Mouse (Mus musculus) C2C12 (cell line): ENCODE measurements around the gene Lcn2. TPM values are rescaled to one million over a fixed set of nuclear protein-coding genes. Genes with fewer than 3 reads are reported as not detected.

Experiments
- H3K27me3 ChIP-seq: one replicate; pipeline ENCODE4 v1.6.1; 2011; ENCODE audit not compliant: control insufficient read depth, insufficient read depth, insufficient read length
- H3K36me3 ChIP-seq: one replicate; pipeline ENCODE4 v1.6.1; 2011; ENCODE audit not compliant: control insufficient read depth, insufficient read depth
- H3K4me3 ChIP-seq: one replicate; pipeline ENCODE4 v1.5.1; 2011; ENCODE audit warnings: mild to moderate bottlenecking, control low read depth; ENCODE audit not compliant: poor library complexity, insufficient read depth, severe bottlenecking
- H3K79me2 ChIP-seq: one replicate; pipeline ENCODE4 v1.6.1; 2011; ENCODE audit not compliant: control insufficient read depth, insufficient read depth
- H3K79me3 ChIP-seq: one replicate; pipeline ENCODE4 v1.6.1; 2011; ENCODE audit warnings: low read depth, control low read depth
- H3ac ChIP-seq: one replicate; pipeline ENCODE3; 2011; ENCODE audit warnings: low read depth; ENCODE audit not compliant: control insufficient read depth, insufficient read length
- CEBPB ChIP-seq: IDR thresholded peaks from one replicate; pipeline ENCODE4 v1.6.1; 2011; ENCODE audit warnings: low read depth, mild to moderate bottlenecking, control low read depth, moderate library complexity
- CTCF ChIP-seq: IDR thresholded peaks from one replicate; pipeline ENCODE4 v1.5.1; 2011; ENCODE audit not compliant: control insufficient read depth, insufficient read depth, insufficient read length
- FOSL1 ChIP-seq: IDR thresholded peaks from one replicate; pipeline ENCODE4 v1.8.0; 2011; ENCODE audit warnings: mild to moderate bottlenecking, low read length; ENCODE audit not compliant: poor library complexity, insufficient read depth, severe bottlenecking
- MAX ChIP-seq: IDR thresholded peaks from one replicate; pipeline ENCODE4 v1.6.1; 2011; ENCODE audit warnings: mild to moderate bottlenecking, control low read depth
- MYOD1 ChIP-seq: IDR thresholded peaks from one replicate; pipeline ENCODE4 v1.6.1; 2011; ENCODE audit warnings: low read depth; ENCODE audit not compliant: control insufficient read depth, insufficient read length
- MYOG ChIP-seq: IDR thresholded peaks from one replicate; pipeline ENCODE4 v1.6.1; 2011; ENCODE audit not compliant: control insufficient read depth, insufficient read length; ENCODE audit errors: extremely low read depth
- USF1 ChIP-seq: IDR thresholded peaks from one replicate; pipeline ENCODE4 v1.6.1; 2011; ENCODE audit warnings: low read depth, mild to moderate bottlenecking, control low read depth, moderate library complexity
- polyA plus RNA-seq: library from polyadenylated mRNA; unstranded; fragments of >200 nt; fragmentation: generic; extraction: Trizol; gene quantifications from one replicate; pipeline ENCODE4 v1.2.1, GENCODE M21; 2012; ENCODE audit warnings: missing spikeins

The Lcn2 gene
- polyA plus RNA-seq, 1 experiment, result not detected

DNA sequence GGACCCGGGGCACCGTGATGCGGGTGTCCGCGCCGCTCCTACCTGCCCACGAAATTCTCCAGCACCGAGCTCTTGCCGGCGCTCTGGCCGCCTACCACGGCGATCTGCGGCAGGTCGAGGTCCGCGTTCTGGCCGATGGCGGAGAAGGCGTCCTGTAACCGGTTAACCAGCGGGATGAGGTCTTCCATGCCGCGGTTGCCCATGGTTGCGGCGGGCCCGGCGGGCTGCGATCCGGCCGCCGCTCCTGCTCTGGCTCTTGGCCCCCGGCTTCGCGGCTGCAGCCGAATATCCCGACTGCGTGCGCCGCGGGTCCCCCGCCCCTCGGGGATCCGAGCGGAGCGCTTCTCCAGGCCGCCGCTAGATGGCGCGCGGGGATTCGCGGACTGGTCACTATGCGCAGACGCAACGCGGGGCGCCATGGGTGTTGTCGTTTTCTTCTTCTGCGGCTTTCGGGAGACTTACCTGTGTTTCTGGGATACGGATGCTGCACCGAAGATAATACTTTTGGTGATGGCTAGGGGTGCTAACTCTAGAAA, 35.0 kb downstream of the Lcn2 start, which contains the start of gene Dnm1:
Gene Dnm1, minus strand, starts transcription at position 332 of the 536 bp plus-strand sequence.
- no peak for TF ChIP-seq MYOG
- peak; percentile 53 for TF ChIP-seq MAX
- no peak for TF ChIP-seq USF1
- no peak for TF ChIP-seq CEBPB
- TF ChIP-seq CTCF, result peak; percentile 98
- H3K36me3 ChIP-seq, result no peaks in the 10 kb centered on the region

DNA sequence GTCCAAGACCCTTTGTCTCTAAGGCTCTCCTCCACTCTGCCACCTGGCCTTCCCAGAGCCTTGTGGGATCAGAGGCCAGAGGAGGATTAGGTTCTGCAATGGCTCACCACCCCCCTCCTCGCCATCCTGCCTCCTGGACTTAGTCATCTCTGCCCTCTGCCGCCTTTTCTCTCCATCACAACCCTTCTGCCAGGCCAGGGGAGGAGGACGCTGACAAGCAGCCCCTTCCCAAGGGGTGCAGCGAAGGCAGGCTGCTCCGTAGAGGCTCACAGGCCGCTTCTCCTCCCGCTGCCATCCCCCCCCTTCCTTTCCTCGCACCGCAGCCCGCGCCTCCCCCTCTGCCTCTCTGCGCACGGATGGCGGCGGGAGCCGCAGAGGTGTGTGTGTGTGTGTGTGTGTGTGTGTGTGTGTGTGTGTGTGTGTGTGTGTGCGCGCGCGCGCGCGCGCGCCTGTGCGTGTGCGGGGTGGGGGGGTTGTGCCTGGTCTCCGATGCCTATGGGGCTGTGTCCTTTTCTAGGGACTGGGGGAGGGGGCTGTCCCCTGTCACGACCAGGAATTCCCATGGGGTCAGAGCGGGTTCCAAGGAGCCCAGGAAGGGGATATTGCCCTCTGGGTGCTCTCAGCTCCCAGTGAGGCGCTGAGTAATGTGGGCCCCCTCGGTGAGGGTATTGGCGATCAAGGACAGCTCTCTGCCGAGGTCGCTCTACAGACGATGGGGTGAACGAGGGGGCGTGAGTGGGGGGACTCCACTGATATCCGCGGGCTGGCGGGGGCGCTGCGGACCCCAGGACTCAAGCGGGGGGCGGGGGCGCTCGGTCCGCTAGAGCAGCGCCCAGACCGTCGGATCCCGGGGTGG, 35.7 kb downstream of the Lcn2 start, which contains the start of gene Ciz1:
Gene Ciz1, plus strand, starts transcription at position 177 of the 856 bp plus-strand sequence.
- Histone ChIP-seq H3ac (peak within 1 kb of the TSS; percentile 60), H3K79me2 (peaks cover 8% of the 10 kb centered on the region), H3K4me3 (peak within 1 kb of the TSS; percentile 55), H3K79me3 (no peaks in the 10 kb centered on the region), H3K27me3 (no peaks in the 10 kb centered on the region), H3K36me3 (no peaks in the 10 kb centered on the region)
- TF ChIP-seq MAX (no peak), CTCF (peak; percentile 9), USF1 (no peak), MYOG (no peak), MYOD1 (no peak), FOSL1 (no peak), CEBPB (no peak)

More for the DNA sequence above, 35.0 kb downstream of the Lcn2 start, which contains the start of gene Dnm1:
- Histone ChIP-seq H3K79me3 (no peaks in the 10 kb centered on the region), H3K4me3 (peak within 1 kb of the TSS; percentile 55), H3K27me3 (no peaks in the 10 kb centered on the region), H3K79me2 (peaks cover 8% of the 10 kb centered on the region), H3ac (peak within 1 kb of the TSS; percentile 60)

DNA sequence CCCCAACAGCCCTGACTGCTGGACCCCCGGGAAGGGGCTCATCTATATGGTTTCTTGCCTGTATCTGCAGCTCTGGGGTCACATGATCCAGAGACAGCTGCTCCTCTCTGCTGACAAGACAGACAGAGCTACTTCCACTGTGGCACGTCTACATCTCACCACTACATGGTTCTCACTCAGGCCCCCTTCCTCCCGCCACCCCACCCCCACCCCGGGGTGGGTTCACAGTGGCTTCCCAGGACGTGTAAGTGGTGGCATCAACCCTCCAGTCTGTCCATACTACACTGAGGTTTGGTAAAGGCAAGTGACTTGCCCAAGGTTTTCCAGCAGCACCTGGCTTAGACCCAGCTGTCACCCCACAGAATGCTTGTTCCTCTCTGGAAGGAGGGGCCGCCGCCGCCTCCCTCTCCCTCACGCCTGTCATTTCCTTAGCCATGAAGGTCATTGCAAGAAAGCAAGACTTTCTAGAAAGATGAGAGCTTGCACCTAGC, 36.5 kb downstream of the Lcn2 start:
- no peak overlapping the region for H3ac ChIP-seq
- TF ChIP-seq CTCF (no peak), USF1 (peak; percentile 39), MAX (no peak), CEBPB (no peak)
- no peaks in the 10 kb centered on the region for H3K27me3 ChIP-seq
- peaks cover 8% of the 10 kb centered on the region for H3K79me2 ChIP-seq
- no peaks in the 10 kb centered on the region for H3K36me3 ChIP-seq
- no peaks in the 10 kb centered on the region for H3K79me3 ChIP-seq
- no peak overlapping the region for H3K4me3 ChIP-seq

DNA sequence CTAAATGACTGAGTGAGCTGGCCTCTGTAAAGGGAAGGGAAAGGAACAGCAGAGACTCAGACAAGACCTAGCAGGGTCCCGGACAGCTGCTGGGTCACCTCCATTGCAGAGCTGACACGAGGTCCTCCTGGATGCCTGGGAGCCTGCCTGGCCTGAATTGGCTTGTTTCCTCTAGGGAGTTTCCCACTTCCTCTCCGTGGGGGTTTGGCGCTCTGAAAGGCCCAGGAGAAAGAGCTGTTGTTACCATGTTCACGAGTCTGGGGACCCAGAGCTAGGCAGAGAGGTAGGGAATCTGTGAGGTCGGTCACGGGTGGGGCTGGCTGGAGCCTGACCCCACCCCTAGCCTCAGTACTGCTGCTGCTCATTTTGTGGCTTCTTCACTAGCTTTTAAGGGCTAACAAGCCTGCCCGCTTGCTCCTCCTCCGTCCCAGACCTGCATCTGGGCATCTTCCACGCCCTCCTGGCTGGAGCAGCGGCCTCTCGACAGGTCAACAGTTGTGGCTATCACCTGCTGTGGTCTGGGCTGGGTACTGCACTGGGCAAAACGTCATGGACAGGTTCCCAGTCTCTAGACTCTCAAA, 37.5 kb downstream of the Lcn2 start:
- Histone ChIP-seq H3K79me3 (no peaks in the 10 kb centered on the region), H3K36me3 (no peaks in the 10 kb centered on the region), H3K4me3 (no peak overlapping the region), H3ac (no peak overlapping the region), H3K27me3 (no peaks in the 10 kb centered on the region), H3K79me2 (peaks cover 8% of the 10 kb centered on the region)
- TF ChIP-seq USF1 (no peak), MAX (no peak), FOSL1 (no peak), CTCF (no peak), MYOG (no peak), MYOD1 (no peak), CEBPB (no peak)

DNA sequence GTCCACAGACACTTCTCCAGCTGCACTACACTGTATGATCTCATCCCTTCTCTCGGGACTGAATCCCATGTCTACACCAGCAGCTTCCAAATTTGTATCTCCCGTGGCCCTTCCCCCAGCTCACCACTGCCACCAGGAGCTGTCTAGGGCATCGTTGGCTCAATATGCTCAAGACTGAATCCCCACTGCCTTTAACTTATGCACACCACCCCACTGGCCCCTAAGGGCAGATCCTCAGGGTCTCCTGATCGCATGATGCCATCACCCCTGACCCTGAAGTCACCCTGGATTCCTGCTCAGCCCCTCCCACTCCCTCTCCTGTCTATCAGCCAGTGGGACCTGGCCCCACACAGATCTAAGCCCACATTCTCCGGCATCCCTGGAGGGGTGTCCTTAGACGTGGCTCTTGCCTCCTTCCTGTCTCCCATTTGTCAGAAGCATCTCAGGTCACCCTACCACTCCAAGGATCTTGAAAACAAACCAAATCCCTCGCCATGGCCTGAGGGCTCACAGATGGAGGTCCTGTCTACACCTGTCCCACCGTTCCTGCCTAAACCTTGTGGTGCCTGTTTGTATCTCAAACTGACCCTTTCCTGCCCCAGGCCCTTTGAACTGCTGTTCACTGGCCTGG, 38.3 kb downstream of the Lcn2 start:
- TF ChIP-seq MYOD1 (no peak), MAX (no peak), FOSL1 (no peak), MYOG (no peak), USF1 (no peak), CEBPB (no peak), CTCF (no peak)
- Histone ChIP-seq H3K27me3 (no peaks in the 10 kb centered on the region), H3K4me3 (no peak overlapping the region), H3K79me3 (no peaks in the 10 kb centered on the region), H3K36me3 (no peaks in the 10 kb centered on the region), H3ac (no peak overlapping the region), H3K79me2 (peaks cover 8% of the 10 kb centered on the region)
